Mouse (Mus musculus) myocyte (in vitro differentiated cells): ENCODE measurements around the gene Trp53. TPM values are rescaled to one million over a fixed set of nuclear protein-coding genes. Genes with fewer than 3 reads are reported as not detected.
A peak's percentile ranks its signal among the peaks of the same experiment; 100 is the strongest.

Experiments
- H3K27me3 ChIP-seq: one replicate; pipeline ENCODE4 v1.6.1; 2011; ENCODE audit not compliant: control insufficient read depth, insufficient read depth, insufficient read length
- H3K36me3 ChIP-seq: one replicate; pipeline ENCODE4 v1.6.1; 2011; ENCODE audit not compliant: control insufficient read depth, insufficient read depth
- H3K4me2 ChIP-seq: one replicate; pipeline ENCODE4 v1.6.1; 2011; ENCODE audit warnings: low read depth, control low read depth
- H3K4me3 ChIP-seq: one replicate; pipeline ENCODE4 v1.5.1; 2011; ENCODE audit warnings: mild to moderate bottlenecking, control low read depth, moderate library complexity
- H3K79me2 ChIP-seq: one replicate; pipeline ENCODE4 v1.6.1; 2011; ENCODE audit not compliant: control insufficient read depth, insufficient read depth
- H3ac ChIP-seq: one replicate; pipeline ENCODE4 v1.6.1; 2011; ENCODE audit not compliant: control insufficient read depth, insufficient read length
- CEBPB ChIP-seq: IDR thresholded peaks from 2 replicates; pipeline ENCODE4 v1.6.1; 2011; ENCODE audit warnings: mild to moderate bottlenecking, moderate library complexity; ENCODE audit not compliant: poor library complexity, insufficient read depth, severe bottlenecking
- E2F4 ChIP-seq: IDR thresholded peaks from one replicate; pipeline ENCODE4 v1.6.1; 2011; ENCODE audit warnings: mild to moderate bottlenecking, control low read depth, moderate library complexity; ENCODE audit not compliant: insufficient read depth
- MAX ChIP-seq: IDR thresholded peaks from one replicate; pipeline ENCODE4 v1.6.1; 2011; ENCODE audit warnings: low read depth, mild to moderate bottlenecking, control low read depth
- MYOD1 ChIP-seq, 3 experiments: IDR thresholded peaks; one replicate each; pipeline ENCODE4 v1.6.1; 2011; ENCODE audit warnings: control low read depth in 2 of 3, low read depth in 2 of 3, mild to moderate bottlenecking in 2 of 3, moderate library complexity in 1 of 3; ENCODE audit not compliant: insufficient read length in 2 of 3, control insufficient read depth in 1 of 3
- MYOG ChIP-seq, 3 experiments: IDR thresholded peaks; one replicate each; pipeline ENCODE4 v1.6.1; 2011; ENCODE audit warnings: control low read depth in 2 of 3, low read depth in 2 of 3, mild to moderate bottlenecking in 2 of 3; ENCODE audit not compliant: insufficient read length in 2 of 3, control insufficient read depth in 1 of 3, insufficient read depth in 1 of 3
- POLR2A ChIP-seq: IDR thresholded peaks from one replicate; pipeline ENCODE4 v1.6.1; 2011; ENCODE audit warnings: low read depth, mild to moderate bottlenecking, control low read depth, moderate library complexity; ENCODE audit not compliant: insufficient read length
- POLR2AphosphoS2 ChIP-seq: IDR thresholded peaks from one replicate; pipeline ENCODE4 v1.6.1; 2011; ENCODE audit warnings: low read depth, control low read depth; ENCODE audit not compliant: insufficient read length
- REST ChIP-seq: IDR thresholded peaks from one replicate; pipeline ENCODE4 v1.6.1; 2011; ENCODE audit warnings: mild to moderate bottlenecking, control low read depth, moderate library complexity; ENCODE audit not compliant: insufficient read depth, insufficient read length
- SRF ChIP-seq: IDR thresholded peaks from one replicate; pipeline ENCODE4 v1.6.1; 2011; ENCODE audit warnings: low read depth; ENCODE audit not compliant: control insufficient read depth, insufficient read length
- TCF12 ChIP-seq: IDR thresholded peaks from one replicate; pipeline ENCODE4 v1.6.1; 2011; ENCODE audit warnings: mild to moderate bottlenecking, control low read depth; ENCODE audit not compliant: poor library complexity, insufficient read depth, severe bottlenecking
- TCF3 ChIP-seq: IDR thresholded peaks from one replicate; pipeline ENCODE4 v1.6.1; 2011; ENCODE audit warnings: low read depth, control low read depth; ENCODE audit not compliant: insufficient read length
- USF1 ChIP-seq: IDR thresholded peaks from one replicate; pipeline ENCODE4 v1.6.1; 2011; ENCODE audit warnings: low read depth, mild to moderate bottlenecking, control low read depth, moderate library complexity
- polyA plus RNA-seq: library from polyadenylated mRNA; unstranded; fragments of >200 nt; fragmentation: generic; extraction: Trizol; gene quantifications from one replicate; pipeline ENCODE4 v1.2.1, GENCODE M21; 2012; ENCODE audit warnings: missing spikeins

The Trp53 gene
- polyA plus RNA-seq, 1 experiment, result 119 TPM

GRCm38 (mm10) chr11:69564391-69564790, 15.8 kb upstream of the Trp53 start:
- H3K27me3 ChIP-seq, result no peaks in the 10 kb centered on the region
- H3K36me3 ChIP-seq, result peaks cover 11% of the 10 kb centered on the region
- no peak overlapping the region for H3K4me2 ChIP-seq
- H3ac ChIP-seq, result no peak overlapping the region
- H3K79me2 ChIP-seq, result no peaks in the 10 kb centered on the region
- no peak overlapping the region for H3K4me3 ChIP-seq
- no peak for TF ChIP-seq CEBPB
- no peak for TF ChIP-seq MYOD1 (IDR thresholded peaks at IDR 0.05; ENCODE audit: control insufficient read depth in 1 of 3, insufficient read length in 2 of 3, low read depth in 2 of 3)
- no peak for TF ChIP-seq TCF12
- no peak for TF ChIP-seq MAX
- no peak for TF ChIP-seq MYOG (IDR thresholded peaks at IDR 0.05; ENCODE audit: control insufficient read depth in 1 of 3, insufficient read depth in 1 of 3, insufficient read length in 2 of 3, low read depth in 2 of 3)
- TF ChIP-seq REST, result no peak
- TF ChIP-seq POLR2AphosphoS2, result no peak
- no peak for TF ChIP-seq USF1
- no peak for TF ChIP-seq POLR2A
- TF ChIP-seq SRF, result no peak
- TF ChIP-seq TCF3, result no peak
- TF ChIP-seq E2F4, result no peak

GRCm38 (mm10) chr11:69565131-69565530, 15.0 kb upstream of the Trp53 start:
- TF ChIP-seq USF1 (no peak), SRF (no peak), MAX (no peak), MYOD1 (IDR thresholded peaks at IDR 0.05; ENCODE audit: control insufficient read depth in 1 of 3, insufficient read length in 2 of 3, low read depth in 2 of 3) (no peak), REST (no peak), MYOG (IDR thresholded peaks at IDR 0.05; ENCODE audit: control insufficient read depth in 1 of 3, insufficient read depth in 1 of 3, insufficient read length in 2 of 3, low read depth in 2 of 3) (no peak), POLR2A (no peak), POLR2AphosphoS2 (no peak), E2F4 (no peak), CEBPB (no peak), TCF12 (no peak), TCF3 (no peak)
- Histone ChIP-seq H3K79me2 (no peaks in the 10 kb centered on the region), H3K27me3 (no peaks in the 10 kb centered on the region), H3K4me3 (no peak overlapping the region), H3ac (no peak overlapping the region), H3K36me3 (peaks cover 11% of the 10 kb centered on the region), H3K4me2 (no peak overlapping the region)

GRCm38 (mm10) chr11:69575220-69575619, 4.9 kb upstream of the Trp53 start:
- H3K36me3 ChIP-seq, result peaks cover 6% of the 10 kb centered on the region
- TF ChIP-seq SRF (no peak), MAX (no peak)
- H3K4me2 ChIP-seq, result no peak overlapping the region

GRCm38 (mm10) chr11:69576307-69576706, 3.9 kb upstream of the Trp53 start:
- no peak overlapping the region for H3K4me2 ChIP-seq
- no peak for TF ChIP-seq TCF12
- TF ChIP-seq TCF3, result no peak
- TF ChIP-seq SRF, result no peak
- no peak for TF ChIP-seq USF1
- TF ChIP-seq CEBPB, result no peak
- TF ChIP-seq E2F4, result no peak
- no peak for TF ChIP-seq POLR2A
- TF ChIP-seq MYOG (IDR thresholded peaks at IDR 0.05; ENCODE audit: control insufficient read depth in 1 of 3, insufficient read depth in 1 of 3, insufficient read length in 2 of 3, low read depth in 2 of 3), result no peak
- TF ChIP-seq MYOD1 (IDR thresholded peaks at IDR 0.05; ENCODE audit: control insufficient read depth in 1 of 3, insufficient read length in 2 of 3, low read depth in 2 of 3), result no peak
- TF ChIP-seq POLR2AphosphoS2, result no peak
- TF ChIP-seq MAX, result no peak
- no peak for TF ChIP-seq REST

More at GRCm38 (mm10) chr11:69575220-69575619, 4.9 kb upstream of the Trp53 start:
- no peaks in the 10 kb centered on the region for H3K27me3 ChIP-seq
- no peak overlapping the region for H3K4me3 ChIP-seq
- peaks cover 44% of the 10 kb centered on the region for H3K79me2 ChIP-seq
- no peak overlapping the region for H3ac ChIP-seq

GRCm38 (mm10) chr11:69578301-69578700, 1.9 kb upstream of the Trp53 start:
- peaks cover 66% of the 10 kb centered on the region for H3K79me2 ChIP-seq
- peak overlapping the region; percentile 12 for H3ac ChIP-seq
- no peak for TF ChIP-seq TCF3
- H3K4me3 ChIP-seq, result peak overlapping the region; percentile 99
- peak overlapping the region; percentile 97 for H3K4me2 ChIP-seq
- H3K36me3 ChIP-seq, result peaks cover 3% of the 10 kb centered on the region
- no peaks in the 10 kb centered on the region for H3K27me3 ChIP-seq

More at GRCm38 (mm10) chr11:69576307-69576706, 3.9 kb upstream of the Trp53 start:
- Histone ChIP-seq H3K4me3 (no peak overlapping the region), H3ac (no peak overlapping the region), H3K79me2 (peaks cover 46% of the 10 kb centered on the region), H3K27me3 (no peaks in the 10 kb centered on the region), H3K36me3 (peaks cover 3% of the 10 kb centered on the region)
